Mouse (Mus musculus) kidney, embryonic 14.5 days (tissue): ENCODE data around the gene Umad1. TPM values are rescaled to one million over a fixed set of nuclear protein-coding genes. Genes with fewer than 3 reads are reported as not detected.

Source experiments
- ATAC-seq: fragments of 200-750 bp; cut with Nextera tagmentation; 2 replicates; pipeline ENCODE4 v1.8.0; 2017; ENCODE audit warnings: moderate number of reproducible peaks, mild to moderate bottlenecking, moderate TSS enrichment, moderate library complexity; ENCODE audit not compliant: low FRiP score, low TSS enrichment
- H3K27ac ChIP-seq: fragments of 300-500 bp; sonication (generic); 2 replicates; pipeline ENCODE4 v1.5.1; 2014; ENCODE audit warnings: low read depth, mild to moderate bottlenecking, low read length, moderate library complexity, mixed read lengths
- H3K27me3 ChIP-seq: fragments of 300-500 bp; sonication (generic); 2 replicates; pipeline ENCODE4 v1.6.1; 2014; ENCODE audit warnings: mild to moderate bottlenecking, low read length; ENCODE audit not compliant: control insufficient read depth, insufficient read depth
- H3K36me3 ChIP-seq: fragments of 300-500 bp; sonication (generic); 2 replicates; pipeline ENCODE4 v1.6.1; 2014; ENCODE audit warnings: low read length, mixed read lengths; ENCODE audit not compliant: control insufficient read depth, insufficient read depth
- H3K4me1 ChIP-seq: fragments of 300-500 bp; sonication (generic); 2 replicates; pipeline ENCODE4 v1.6.1; 2014; ENCODE audit warnings: low read length, mixed read lengths; ENCODE audit not compliant: control insufficient read depth, insufficient read depth
- H3K4me2 ChIP-seq: fragments of 300-500 bp; sonication (generic); replicated peaks from 2 replicates; pipeline ENCODE4 v1.6.1; 2014; ENCODE audit warnings: low read depth, mild to moderate bottlenecking, low read length
- H3K4me3 ChIP-seq: fragments of 300-500 bp; sonication (generic); 2 replicates; pipeline ENCODE4 v1.5.1; 2014; ENCODE audit warnings: mild to moderate bottlenecking, low read length
- H3K9ac ChIP-seq: fragments of 300-500 bp; sonication (generic); 2 replicates; pipeline ENCODE4 v1.6.1; 2014; ENCODE audit warnings: low read depth, mild to moderate bottlenecking, low read length, moderate library complexity
- H3K9me3 ChIP-seq: fragments of 300-500 bp; sonication (generic); 2 replicates; pipeline ENCODE4 v1.6.1; 2016; ENCODE audit warnings: low read length; ENCODE audit not compliant: control insufficient read depth
- WGBS: fragments of 180-500 bp; shearing (Covaris S2); extraction: QIAGEN DNeasy Blood & Tissue Kit; methylation state at CpG from one replicate; pipeline ENCODE4 v1.1.7; 2014; 5-methylcytosine and 5-hydroxymethylcytosine counted together
- polyA plus RNA-seq: library from polyadenylated mRNA; unstranded; fragments of >200 nt; fragmentation: Nextera tagmentation; extraction: Ambion mirVana; gene quantifications from 2 replicates; pipeline ENCODE4 v1.2.1, GENCODE M21; 2014

Umad1 gene
- polyA plus RNA-seq, 1 experiment from 2014 or later = 19.7 TPM

GRCm38 (mm10) chr6:8408332-8408731 lies 149.2 kb downstream of the Umad1 start:
- Histone ChIP-seq H3K4me1 (no peaks in the 10 kb centered on the region), H3K9ac (no peak overlapping the region), H3K27ac (no peak overlapping the region), H3K4me3 (no peak overlapping the region), H3K9me3 (no peaks in the 10 kb centered on the region), H3K27me3 (no peaks in the 10 kb centered on the region), H3K4me2 (no peak overlapping the region), H3K36me3 (no peaks in the 10 kb centered on the region)
- WGBS = 82% methylated on average over 2 of the region's 2 CpGs
- no peak for ATAC-seq

DNA sequence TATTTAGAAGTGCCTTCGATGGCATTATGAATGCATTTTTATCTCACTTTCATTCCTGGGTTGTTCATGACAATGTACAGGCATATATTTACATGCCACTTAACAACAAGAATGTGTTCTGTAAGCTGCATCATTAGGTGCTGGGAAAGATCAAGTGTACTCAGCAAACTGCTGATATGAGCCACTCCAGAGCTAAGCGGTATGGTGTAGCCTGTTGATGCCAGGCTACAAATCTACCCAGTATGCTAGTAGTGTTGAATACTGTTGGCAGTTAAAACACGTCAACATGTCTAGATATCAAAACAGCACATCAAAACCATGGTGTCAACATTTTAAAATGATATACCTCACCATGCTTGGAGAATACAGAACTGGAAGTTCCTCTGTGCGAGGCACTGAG lies 150.8 kb downstream of the Umad1 start:
- no peak for ATAC-seq

DNA sequence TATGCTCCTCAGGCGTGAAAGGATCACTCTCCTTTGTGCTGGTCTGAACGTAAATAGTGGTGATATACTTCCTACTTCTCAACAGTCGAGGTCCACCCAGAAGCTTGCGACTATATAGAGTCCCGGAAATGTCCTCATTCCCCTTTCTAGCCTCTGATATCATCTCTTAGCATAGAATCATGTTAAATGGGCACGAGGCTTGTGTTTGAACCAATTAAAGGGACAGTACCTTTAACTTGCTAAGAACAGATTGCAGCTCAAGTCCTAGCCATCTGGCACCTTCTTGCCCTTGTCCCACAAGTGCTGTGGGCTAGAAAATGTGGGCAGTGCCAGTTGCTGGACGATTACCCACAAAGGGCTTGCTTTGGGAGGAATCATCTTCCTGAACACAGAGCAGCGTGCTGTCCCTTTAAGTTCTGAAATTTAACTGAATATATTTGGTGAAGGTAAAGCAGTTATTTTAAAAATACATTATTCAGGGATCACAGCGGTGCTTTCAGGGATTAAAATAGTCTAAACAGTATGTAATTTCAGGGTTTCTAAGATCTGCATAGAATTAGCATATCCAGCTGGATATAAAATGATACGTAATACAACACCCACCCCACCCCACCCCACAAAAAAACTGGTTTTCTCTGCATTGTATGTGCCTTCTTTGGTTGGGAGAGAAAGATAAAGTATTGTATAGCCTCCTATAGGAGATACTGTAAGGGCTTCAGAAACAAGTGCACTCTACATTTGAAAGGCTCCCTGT lies 153.9 kb downstream of the Umad1 start:
- Histone ChIP-seq H3K4me2 (no peak overlapping the region), H3K27me3 (no peaks in the 10 kb centered on the region), H3K36me3 (no peaks in the 10 kb centered on the region), H3K9me3 (no peaks in the 10 kb centered on the region), H3K4me3 (no peak overlapping the region), H3K4me1 (no peaks in the 10 kb centered on the region), H3K27ac (no peak overlapping the region), H3K9ac (no peak overlapping the region)
- ATAC-seq = no peak
- 65% methylated on average over 10 of the region's 10 CpGs for WGBS

More for the DNA sequence above, 150.8 kb downstream of the Umad1 start:
- H3K27ac ChIP-seq = no peak overlapping the region
- H3K4me2 ChIP-seq = no peak overlapping the region
- H3K4me3 ChIP-seq = no peak overlapping the region
- no peaks in the 10 kb centered on the region for H3K27me3 ChIP-seq
- WGBS = 95% methylated on average over 4 of the region's 4 CpGs
- no peaks in the 10 kb centered on the region for H3K9me3 ChIP-seq
- no peak overlapping the region for H3K9ac ChIP-seq
- no peaks in the 10 kb centered on the region for H3K4me1 ChIP-seq
- H3K36me3 ChIP-seq = no peaks in the 10 kb centered on the region

- ATAC-seq = no peak
- H3K36me3 ChIP-seq = no peaks in the 10 kb centered on the region
- no peaks in the 10 kb centered on the region for H3K27me3 ChIP-seq
- H3K9me3 ChIP-seq = no peaks in the 10 kb centered on the region
- WGBS = 53% methylated on average over 9 of the region's 9 CpGs
- H3K9ac ChIP-seq = no peak overlapping the region
- H3K27ac ChIP-seq = no peak overlapping the region
- H3K4me3 ChIP-seq = no peak overlapping the region
- no peaks in the 10 kb centered on the region for H3K4me1 ChIP-seq
- no peak overlapping the region for H3K4me2 ChIP-seq
Observed at GRCm38 (mm10) chr6:8414020-8414419, 154.9 kb downstream of the Umad1 start.

- Histone ChIP-seq H3K4me3 (no peak overlapping the region), H3K36me3 (no peaks in the 10 kb centered on the region), H3K27ac (no peak overlapping the region), H3K27me3 (no peaks in the 10 kb centered on the region), H3K4me1 (no peaks in the 10 kb centered on the region), H3K9me3 (no peaks in the 10 kb centered on the region), H3K4me2 (no peak overlapping the region), H3K9ac (no peak overlapping the region)
- ATAC-seq = no peak
- 95% methylated on average over 5 of the region's 5 CpGs for WGBS
Observed at GRCm38 (mm10) chr6:8415823-8416222, 156.7 kb downstream of the Umad1 start.

- ATAC-seq = peak; percentile 67; the same call in 1 of the 2 replicates
- Histone ChIP-seq H3K4me1 (no peaks in the 10 kb centered on the region; the same call in 1 of the 2 replicates), H3K9ac (no peak overlapping the region), H3K9me3 (no peaks in the 10 kb centered on the region), H3K27me3 (no peaks in the 10 kb centered on the region), H3K27ac (no peak overlapping the region), H3K4me3 (no peak overlapping the region), H3K4me2 (0 out of 2 replicates have a peak overlapping the region, but pooled peaks have one; percentile 0), H3K36me3 (no peaks in the 10 kb centered on the region)
- WGBS = 42% methylated on average over 8 of the region's 8 CpGs
Observed at GRCm38 (mm10) chr6:8416802-8417569, 157.9 kb downstream of the Umad1 start.

- peak; percentile 60; the same call in 1 of the 2 replicates for ATAC-seq
- H3K9ac ChIP-seq = no peak overlapping the region
- no peak overlapping the region for H3K4me3 ChIP-seq
- H3K4me2 ChIP-seq = no peak overlapping the region
- H3K4me1 ChIP-seq = no peaks in the 10 kb centered on the region; the same call in 1 of the 2 replicates
- no peaks in the 10 kb centered on the region for H3K27me3 ChIP-seq
- H3K9me3 ChIP-seq = no peaks in the 10 kb centered on the region
- 0 out of 2 replicates have a peak overlapping the region, but pooled peaks have one; percentile 43 for H3K27ac ChIP-seq
- no peaks in the 10 kb centered on the region for H3K36me3 ChIP-seq
- WGBS = 31% methylated on average over 4 of the region's 4 CpGs
Observed at GRCm38 (mm10) chr6:8419485-8420186, 160.5 kb downstream of the Umad1 start.

- 76% methylated on average over 1 of the region's 1 CpGs for WGBS
- Histone ChIP-seq H3K9me3 (no peaks in the 10 kb centered on the region), H3K4me1 (no peaks in the 10 kb centered on the region; the same call in 1 of the 2 replicates), H3K9ac (no peak overlapping the region), H3K36me3 (no peaks in the 10 kb centered on the region), H3K27me3 (no peaks in the 10 kb centered on the region), H3K4me3 (no peak overlapping the region), H3K27ac (no peak overlapping the region), H3K4me2 (no peak overlapping the region)
- no peak for ATAC-seq
Observed at GRCm38 (mm10) chr6:8420187-8420503, 161.1 kb downstream of the Umad1 start.
